Mouse (Mus musculus) erythroblast, embryonic 14.5 days (primary cell): ENCODE data around the gene Phactr3.

ENCODE experiments used
- GATA1 ChIP-seq: IDR thresholded peaks from 2 replicates; pipeline ENCODE4 v1.6.1; 2012; ENCODE audit warnings: low read length, inconsistent platforms, mixed read lengths
- TAL1 ChIP-seq: IDR thresholded peaks from 3 replicates; pipeline ENCODE4 v1.6.1; 2012; ENCODE audit warnings: low read length, inconsistent platforms, mixed read lengths

- TF ChIP-seq GATA1 (no peak), TAL1 (no peak)
Observed at GRCm38 (mm10) chr2:178143024-178143415, 24.2 kb downstream of the Phactr3 start.
